Mouse (Mus musculus): ENCODE measurements at regions not wholly inside any gene's neighbourhood (a gene's known extent, or its start where the extent isn't known, plus 50 kb on each side); places are given as distances from the start of the nearest gene placed in this dataset.

DNA sequence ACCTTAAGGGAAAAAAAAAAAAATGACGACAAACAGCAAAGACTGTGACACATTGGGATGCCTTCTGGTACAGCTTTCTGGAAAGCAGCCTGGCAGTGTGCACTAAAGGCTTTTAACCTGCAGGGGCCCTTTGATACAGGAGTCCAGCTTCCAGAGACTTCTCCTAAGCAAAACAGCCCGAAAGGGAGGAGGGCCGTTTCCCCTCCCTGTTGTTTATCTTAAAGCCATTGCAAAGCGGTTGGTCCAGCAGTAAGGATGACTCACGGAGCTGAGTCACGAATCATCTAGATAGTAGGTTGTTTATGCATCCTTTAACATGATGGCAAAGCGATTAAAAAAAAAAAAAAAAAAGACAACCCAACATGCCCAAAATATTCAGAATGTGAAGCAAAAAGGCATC, 70.4 kb upstream of the Rap1b start:
- no peaks in the 10 kb centered on the region for H3K4me1 ChIP-seq
- no peaks in the 10 kb centered on the region for H3K27me3 ChIP-seq
- no peak for ATAC-seq (ENCODE audit: low FRiP score)
- no peaks in the 10 kb centered on the region for H3K9me3 ChIP-seq (replicated peaks)
- WGBS, result 72% methylated on average over 7 of the region's 7 CpGs
- no peak overlapping the region for H3K4me2 ChIP-seq (replicated peaks)
- no peak overlapping the region for H3K4me3 ChIP-seq
- no peak overlapping the region for H3K27ac ChIP-seq
- no peak overlapping the region for H3K9ac ChIP-seq
- no peaks in the 10 kb centered on the region for H3K36me3 ChIP-seq

GRCm38 (mm10) chr10:117917870-117918269, 72.0 kb upstream of the Rap1b start:
- Histone ChIP-seq H3K36me3 (no peaks in the 10 kb centered on the region), H3K27me3 (no peaks in the 10 kb centered on the region), H3K9ac (no peak overlapping the region), H3K4me2 (replicated peaks) (no peak overlapping the region), H3K27ac (no peak overlapping the region), H3K9me3 (replicated peaks) (no peaks in the 10 kb centered on the region), H3K4me1 (no peaks in the 10 kb centered on the region), H3K4me3 (no peak overlapping the region)
- WGBS, result 72% methylated on average over 2 of the region's 2 CpGs
- ATAC-seq (ENCODE audit: low FRiP score), result no peak

DNA sequence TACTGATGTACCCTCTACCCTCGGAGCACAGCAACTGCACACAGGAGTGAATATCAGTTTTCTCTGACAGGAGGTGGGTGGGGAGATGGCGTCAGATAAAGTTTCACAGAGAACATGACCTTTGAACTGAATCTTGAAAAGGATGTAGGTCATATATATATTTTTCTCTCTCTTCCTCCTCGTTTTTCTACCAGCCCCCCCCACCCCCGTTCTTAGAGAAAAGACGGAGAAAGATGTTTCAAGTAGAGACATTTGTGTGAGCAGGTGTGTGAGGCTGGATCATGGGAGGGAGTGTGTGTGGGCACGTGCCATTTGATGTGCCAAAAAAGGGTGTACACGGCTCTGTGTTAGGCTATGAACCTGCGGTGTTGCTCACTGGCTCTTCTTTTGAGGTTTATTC, 72.8 kb upstream of the Rap1b start:
- 77% methylated on average over 8 of the region's 8 CpGs for WGBS
- H3K4me1 ChIP-seq, result no peaks in the 10 kb centered on the region
- no peaks in the 10 kb centered on the region for H3K27me3 ChIP-seq
- H3K9ac ChIP-seq, result no peak overlapping the region
- H3K36me3 ChIP-seq, result no peaks in the 10 kb centered on the region
- ATAC-seq (ENCODE audit: low FRiP score), result no peak
- no peak overlapping the region for H3K27ac ChIP-seq
- H3K4me2 ChIP-seq (replicated peaks), result no peak overlapping the region
- no peak overlapping the region for H3K4me3 ChIP-seq
- no peaks in the 10 kb centered on the region for H3K9me3 ChIP-seq (replicated peaks)

DNA sequence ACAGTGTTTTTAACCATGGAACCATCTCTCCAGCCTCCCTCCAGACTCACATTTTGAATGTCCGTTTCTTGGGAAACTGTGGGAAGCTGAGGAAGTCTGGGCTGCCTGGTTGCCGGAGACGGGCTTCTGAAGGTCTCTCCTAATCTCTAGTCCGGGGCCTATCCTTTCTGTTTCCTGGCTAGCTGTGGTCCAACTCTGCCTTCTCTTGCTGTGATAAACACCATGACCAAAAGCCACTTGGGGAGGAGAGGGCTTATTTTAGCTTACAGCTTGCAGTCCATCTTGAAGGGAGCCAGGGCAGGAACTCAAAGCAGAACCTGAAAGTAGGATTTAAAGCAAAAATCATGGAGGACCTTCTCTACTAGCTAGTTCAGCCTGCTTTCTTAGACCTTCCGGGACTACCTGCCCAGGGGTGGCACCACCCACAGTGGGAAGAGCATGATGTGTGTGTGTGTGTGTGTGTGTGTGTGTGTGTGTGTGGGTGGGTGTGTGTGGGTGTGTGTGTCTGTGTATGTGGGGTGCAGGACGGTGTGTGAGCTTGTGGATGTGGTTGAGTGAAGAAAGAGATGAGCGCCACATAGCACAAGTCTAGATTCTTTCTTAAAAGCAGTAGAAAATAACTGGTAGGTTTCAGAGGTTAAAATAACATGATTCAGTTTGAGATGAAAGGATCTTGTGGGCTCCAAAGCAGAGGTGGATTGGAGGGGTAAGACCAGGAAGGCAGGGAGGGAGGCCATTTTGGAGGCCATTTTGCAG, 73.5 kb upstream of the Rap1b start:
- no peak for ATAC-seq (ENCODE audit: low FRiP score)

DNA sequence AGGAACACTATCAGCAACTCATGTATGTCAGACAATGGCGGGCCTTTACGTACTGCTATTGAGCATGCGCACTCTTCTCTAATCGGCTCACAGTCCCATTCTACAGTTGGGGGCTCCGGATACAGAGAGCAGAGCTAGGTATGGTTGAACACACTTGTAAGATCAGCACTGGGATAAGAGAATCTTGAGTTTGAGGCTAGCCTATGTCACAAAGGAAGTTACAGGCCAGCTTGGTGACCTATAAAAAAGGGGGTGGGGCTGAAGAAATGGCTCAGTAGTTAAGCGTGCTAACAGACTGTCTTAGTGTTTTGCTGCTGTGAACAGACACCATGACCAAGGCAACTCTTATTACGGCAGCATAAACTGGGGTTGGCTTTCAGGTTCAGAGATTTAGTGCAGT, 79.4 kb upstream of the Rap1b start:
- no peak for ATAC-seq (ENCODE audit: low FRiP score)
- H3K4me2 ChIP-seq (replicated peaks), result no peak overlapping the region
- no peaks in the 10 kb centered on the region for H3K36me3 ChIP-seq
- H3K27me3 ChIP-seq, result no peaks in the 10 kb centered on the region
- 97% methylated on average over 7 of the region's 7 CpGs for WGBS
- no peak overlapping the region for H3K27ac ChIP-seq
- H3K9me3 ChIP-seq (replicated peaks), result no peaks in the 10 kb centered on the region
- no peaks in the 10 kb centered on the region for H3K4me1 ChIP-seq
- H3K4me3 ChIP-seq, result no peak overlapping the region
- no peak overlapping the region for H3K9ac ChIP-seq

More for the DNA sequence above, 73.5 kb upstream of the Rap1b start:
- H3K27ac ChIP-seq, result no peak overlapping the region
- H3K9ac ChIP-seq, result no peak overlapping the region
- no peaks in the 10 kb centered on the region for H3K9me3 ChIP-seq (replicated peaks)
- H3K27me3 ChIP-seq, result no peaks in the 10 kb centered on the region
- H3K4me3 ChIP-seq, result no peak overlapping the region
- no peaks in the 10 kb centered on the region for H3K36me3 ChIP-seq
- 88% methylated on average over 7 of the region's 7 CpGs for WGBS
- no peak overlapping the region for H3K4me2 ChIP-seq (replicated peaks)
- no peaks in the 10 kb centered on the region for H3K4me1 ChIP-seq

DNA sequence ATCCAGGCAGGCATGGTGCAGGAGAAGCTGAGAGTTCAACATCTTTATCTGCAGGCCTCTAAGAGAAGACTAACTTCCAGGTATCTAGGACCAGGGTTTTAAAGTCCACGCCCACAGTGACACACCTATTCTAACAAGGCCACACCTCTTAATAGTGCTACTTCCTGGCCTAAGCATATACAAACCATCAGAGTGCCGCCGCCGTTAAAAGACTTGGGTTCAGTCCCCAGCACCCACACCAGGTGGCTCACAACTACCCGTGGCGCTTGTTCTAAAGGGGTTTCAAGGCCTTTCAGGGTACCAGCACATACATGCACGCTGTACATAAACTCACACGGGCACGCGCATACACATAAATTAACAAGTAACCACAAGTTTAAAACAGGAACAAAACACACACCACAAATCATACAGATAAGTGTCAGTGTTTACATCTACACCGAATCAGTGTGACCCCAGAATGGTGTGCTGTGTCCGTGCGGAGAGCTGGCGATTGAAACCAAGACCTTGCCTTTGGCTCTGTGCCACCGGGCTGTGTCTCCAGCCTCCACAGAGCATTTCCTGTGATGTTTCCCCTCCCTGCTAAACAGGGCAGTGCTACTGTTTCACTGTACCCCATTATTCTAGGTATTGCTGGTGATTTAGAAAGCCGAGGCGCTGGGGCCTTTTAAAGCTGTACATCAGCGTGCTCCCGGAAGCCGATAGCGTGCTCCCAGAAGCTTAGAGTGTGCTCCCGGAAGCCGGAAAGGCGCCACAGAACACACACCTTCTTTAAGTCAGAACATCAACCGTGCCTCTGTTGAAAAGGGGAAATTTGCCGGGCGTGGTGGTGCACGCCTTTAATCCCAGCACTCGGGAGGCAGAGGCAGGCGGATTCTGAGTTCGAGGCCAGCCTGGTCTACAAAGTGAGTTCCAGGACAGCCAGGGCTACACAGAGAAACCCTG, 80.0 kb upstream of the Rap1b start:
- no peak for ATAC-seq (ENCODE audit: low FRiP score)
- Histone ChIP-seq H3K27ac (no peak overlapping the region), H3K9ac (no peak overlapping the region), H3K9me3 (replicated peaks) (no peaks in the 10 kb centered on the region), H3K4me2 (replicated peaks) (no peak overlapping the region), H3K27me3 (no peaks in the 10 kb centered on the region), H3K36me3 (no peaks in the 10 kb centered on the region), H3K4me1 (no peaks in the 10 kb centered on the region), H3K4me3 (no peak overlapping the region)
- 95% methylated on average over 31 of the region's 31 CpGs for WGBS

DNA sequence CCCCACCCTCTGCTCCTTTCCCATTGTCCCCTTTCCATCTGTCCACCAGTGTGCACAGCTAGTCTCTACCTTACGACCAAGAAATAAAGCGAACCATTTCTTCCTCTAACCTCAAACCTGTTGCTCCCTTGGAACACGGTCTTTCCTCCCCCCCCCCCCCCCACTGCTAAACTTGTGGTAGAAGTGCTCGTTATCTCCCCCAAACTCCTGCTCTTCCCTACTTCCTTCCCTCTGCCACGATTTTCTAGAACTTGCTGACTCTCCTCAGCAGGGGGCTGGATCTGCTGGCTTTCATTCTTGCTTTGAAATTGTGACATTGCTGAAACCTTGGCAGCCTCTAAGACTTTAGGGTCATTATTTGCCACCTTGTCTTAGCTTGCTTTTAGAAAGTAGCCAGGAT, 83.2 kb upstream of the Rap1b start:
- Histone ChIP-seq H3K4me3 (no peak overlapping the region), H3K9ac (no peak overlapping the region), H3K27me3 (no peaks in the 10 kb centered on the region), H3K4me1 (no peaks in the 10 kb centered on the region), H3K4me2 (replicated peaks) (no peak overlapping the region), H3K27ac (no peak overlapping the region), H3K36me3 (no peaks in the 10 kb centered on the region), H3K9me3 (replicated peaks) (no peaks in the 10 kb centered on the region)
- whole genome bisulfite sequencing, result 69% methylated on average over 5 of the region's 5 CpGs
- ATAC-seq (ENCODE audit: low FRiP score), result no peak

- WGBS, result 88% methylated on average over 9 of the region's 9 CpGs
- no peak overlapping the region for H3K4me2 ChIP-seq (replicated peaks)
Measured at GRCm38 (mm10) chr10:117934797-117935196, 89.0 kb upstream of the Rap1b start.

DNA sequence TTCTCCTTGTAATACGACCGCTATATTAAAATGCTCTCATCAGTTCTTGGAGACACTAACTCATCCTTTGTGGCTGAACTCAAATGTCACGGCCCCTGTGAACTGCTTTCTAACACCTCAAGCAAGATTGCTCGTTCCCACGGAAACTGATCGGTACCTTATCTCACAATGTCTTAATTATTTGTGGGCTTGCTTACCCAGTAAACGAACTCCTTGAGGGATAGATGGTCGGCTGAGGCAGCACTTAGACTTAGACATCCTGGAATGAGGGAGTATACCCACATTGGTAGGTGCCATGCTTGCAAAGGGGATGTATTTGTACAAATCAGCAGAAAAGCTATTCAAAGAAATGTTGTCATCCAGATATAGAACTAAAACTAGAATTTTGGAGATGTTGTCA, 92.9 kb upstream of the Rap1b start:
- 76% methylated on average over 8 of the region's 8 CpGs for WGBS

More at GRCm38 (mm10) chr10:117934797-117935196, 89.0 kb upstream of the Rap1b start:
- H3K27ac ChIP-seq, result no peak overlapping the region
- ATAC-seq (ENCODE audit: low FRiP score), result no peak
- H3K9ac ChIP-seq, result no peak overlapping the region
- H3K27me3 ChIP-seq, result no peaks in the 10 kb centered on the region
- no peaks in the 10 kb centered on the region for H3K4me1 ChIP-seq
- no peak overlapping the region for H3K4me3 ChIP-seq
- no peaks in the 10 kb centered on the region for H3K9me3 ChIP-seq (replicated peaks)
- H3K36me3 ChIP-seq, result no peaks in the 10 kb centered on the region

GRCm38 (mm10) chr10:117940441-117941265, 94.8 kb upstream of the Rap1b start:
- peaks cover 4% of the 10 kb centered on the region; the same call in 1 of the 2 replicates for H3K4me1 ChIP-seq
- 57% methylated on average over 10 of the region's 10 CpGs for WGBS
- no peaks in the 10 kb centered on the region for H3K27me3 ChIP-seq
- no peaks in the 10 kb centered on the region for H3K9me3 ChIP-seq (replicated peaks)
- ATAC-seq (ENCODE audit: low FRiP score), result no peak
- no peak overlapping the region for H3K9ac ChIP-seq
- no peak overlapping the region for H3K4me2 ChIP-seq (replicated peaks)
- no peak overlapping the region for H3K4me3 ChIP-seq
- H3K27ac ChIP-seq, result no peak overlapping the region
- H3K36me3 ChIP-seq, result no peaks in the 10 kb centered on the region

More for the DNA sequence above, 92.9 kb upstream of the Rap1b start:
- no peaks in the 10 kb centered on the region for H3K36me3 ChIP-seq
- H3K9ac ChIP-seq, result no peak overlapping the region
- H3K4me2 ChIP-seq (replicated peaks), result no peak overlapping the region
- no peaks in the 10 kb centered on the region for H3K9me3 ChIP-seq (replicated peaks)
- no peak overlapping the region for H3K27ac ChIP-seq
- no peak overlapping the region for H3K4me3 ChIP-seq
- peaks cover 4% of the 10 kb centered on the region; the same call in 1 of the 2 replicates for H3K4me1 ChIP-seq
- H3K27me3 ChIP-seq, result no peaks in the 10 kb centered on the region
- ATAC-seq (ENCODE audit: low FRiP score), result no peak

GRCm38 (mm10) chr10:117941266-117941651, 95.4 kb upstream of the Rap1b start:
- 56% methylated on average over 3 of the region's 3 CpGs for WGBS
- H3K9me3 ChIP-seq (replicated peaks), result no peaks in the 10 kb centered on the region
- H3K36me3 ChIP-seq, result no peaks in the 10 kb centered on the region
- H3K27me3 ChIP-seq, result no peaks in the 10 kb centered on the region
- no peak overlapping the region for H3K27ac ChIP-seq
- no peak overlapping the region for H3K4me2 ChIP-seq (replicated peaks)
- H3K4me1 ChIP-seq, result peaks cover 4% of the 10 kb centered on the region; the same call in 1 of the 2 replicates
- no peak overlapping the region for H3K9ac ChIP-seq
- no peak for ATAC-seq (ENCODE audit: low FRiP score)
- H3K4me3 ChIP-seq, result no peak overlapping the region
